Mouse (Mus musculus) thymus, postnatal 14 days (tissue): ENCODE data around the gene Nr1h4.
"Not testable (repeated sequence)": the region's sequence is repeated elsewhere in the genome, so short reads cannot be mapped to it uniquely, and the experiment has no call there.

Experiments used
- DNase-seq: peaks from one replicate; pipeline ENCODE4 v3.0.0; 2021

Gene Nr1h4

DNA sequence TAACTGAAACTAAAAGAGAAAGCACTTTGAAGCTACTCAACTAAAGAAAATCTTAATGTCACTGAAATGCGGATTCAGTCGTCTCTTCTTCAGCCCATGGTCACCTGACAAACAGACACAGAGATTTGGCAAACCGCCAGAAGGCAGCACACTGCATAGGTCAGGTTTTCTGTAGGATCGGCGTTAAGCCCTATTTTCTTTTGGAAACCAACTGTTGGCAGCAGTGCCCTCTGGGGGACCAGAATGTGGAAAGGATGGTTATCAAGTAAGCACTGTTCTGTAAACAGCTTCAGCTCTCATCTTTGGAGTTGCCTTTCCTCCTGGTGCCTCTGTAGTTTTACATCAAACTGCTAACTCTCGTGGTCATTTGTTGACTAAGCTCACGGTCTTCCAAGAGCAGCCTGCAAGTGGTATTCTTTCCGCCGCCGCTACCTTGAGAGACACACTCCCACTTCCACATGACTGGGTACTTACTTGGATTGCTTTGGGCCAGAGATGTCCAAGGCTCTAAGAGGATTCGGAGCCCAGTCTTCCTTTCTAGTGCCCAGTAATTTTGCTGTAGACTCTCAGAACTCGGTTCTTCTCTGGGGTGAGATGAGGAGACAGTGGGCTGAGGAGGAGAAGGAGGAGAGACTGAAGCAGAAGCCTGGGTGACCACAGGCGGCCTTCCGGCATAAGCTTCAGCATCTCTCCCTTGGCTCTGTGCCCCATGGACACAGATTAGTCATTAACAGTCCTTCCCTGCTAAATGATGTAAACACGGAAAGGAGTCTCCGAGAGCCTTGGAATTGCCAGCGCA, at the start of gene Nr1h4:
Gene Nr1h4, minus strand, starts transcription at position 657 of the 799 bp plus-strand sequence.
- DNase-seq: no peak

- peak; percentile 52 for DNase-seq
These were observed 45.4 kb upstream of the Nr1h4 start for GRCm38 (mm10) chr10:89578801-89579200.

GRCm38 (mm10) chr10:89577666-89578065, 44.3 kb upstream of the Nr1h4 start:
- no peak for DNase-seq

DNA sequence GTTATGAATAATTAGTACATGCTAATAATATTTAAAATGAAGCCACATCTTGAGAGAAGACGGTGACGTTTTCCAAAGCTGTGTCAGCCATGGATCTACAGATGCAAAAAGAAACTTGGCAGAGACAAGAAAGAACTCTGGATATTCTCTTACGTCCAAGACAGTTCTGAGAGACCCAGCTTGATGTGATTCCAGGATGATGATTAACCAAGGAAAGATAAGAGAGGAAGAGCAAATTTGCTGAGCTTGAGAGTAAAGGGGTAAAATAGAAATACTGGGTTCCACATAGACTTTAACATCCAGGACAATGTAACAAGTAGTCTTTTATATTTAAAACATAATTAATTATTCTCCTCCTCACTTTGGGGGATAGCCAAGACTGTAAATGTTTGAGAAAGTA, 40.0 kb upstream of the Nr1h4 start:
- DNase-seq: no peak

DNA sequence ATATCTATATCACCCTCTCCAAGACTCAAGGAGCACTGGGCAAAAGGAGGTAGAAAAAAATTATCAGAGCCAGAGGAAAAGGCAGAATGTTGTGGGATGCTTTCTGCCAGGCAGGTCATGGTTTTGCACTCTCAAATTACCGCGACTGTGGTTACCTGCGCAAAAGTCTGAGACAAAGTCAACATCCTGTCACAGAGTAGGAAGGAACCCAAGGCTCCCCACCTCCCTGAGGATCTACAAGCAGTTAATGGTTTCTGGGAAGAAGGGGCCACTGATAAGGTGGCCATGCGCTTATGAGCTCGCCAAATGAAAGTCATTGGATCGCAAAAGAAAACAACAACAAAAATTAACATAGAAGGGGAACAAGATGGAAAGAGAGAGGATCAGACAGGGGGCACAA, 39.6 kb upstream of the Nr1h4 start:
- DNase-seq: peak; percentile 23

DNA sequence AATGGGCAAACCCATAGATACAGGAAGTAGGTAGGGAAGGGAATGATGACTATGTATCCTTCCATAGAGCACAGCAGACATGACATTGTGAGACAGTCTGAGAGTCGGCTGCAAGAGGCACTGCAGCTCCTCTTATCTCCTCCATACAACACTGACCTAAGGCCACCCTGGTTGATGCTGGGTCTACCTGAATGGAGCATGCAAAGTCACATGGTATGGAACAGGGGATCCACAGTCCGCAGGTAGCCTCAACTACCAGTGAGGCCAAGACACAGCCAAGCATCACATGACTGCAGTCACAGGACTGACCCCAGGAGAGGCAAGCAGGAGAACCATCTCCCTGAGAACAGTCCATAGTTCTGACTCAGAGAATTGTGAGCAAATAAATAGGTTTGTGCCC, 34.0 kb upstream of the Nr1h4 start:
- no peak for DNase-seq

DNA sequence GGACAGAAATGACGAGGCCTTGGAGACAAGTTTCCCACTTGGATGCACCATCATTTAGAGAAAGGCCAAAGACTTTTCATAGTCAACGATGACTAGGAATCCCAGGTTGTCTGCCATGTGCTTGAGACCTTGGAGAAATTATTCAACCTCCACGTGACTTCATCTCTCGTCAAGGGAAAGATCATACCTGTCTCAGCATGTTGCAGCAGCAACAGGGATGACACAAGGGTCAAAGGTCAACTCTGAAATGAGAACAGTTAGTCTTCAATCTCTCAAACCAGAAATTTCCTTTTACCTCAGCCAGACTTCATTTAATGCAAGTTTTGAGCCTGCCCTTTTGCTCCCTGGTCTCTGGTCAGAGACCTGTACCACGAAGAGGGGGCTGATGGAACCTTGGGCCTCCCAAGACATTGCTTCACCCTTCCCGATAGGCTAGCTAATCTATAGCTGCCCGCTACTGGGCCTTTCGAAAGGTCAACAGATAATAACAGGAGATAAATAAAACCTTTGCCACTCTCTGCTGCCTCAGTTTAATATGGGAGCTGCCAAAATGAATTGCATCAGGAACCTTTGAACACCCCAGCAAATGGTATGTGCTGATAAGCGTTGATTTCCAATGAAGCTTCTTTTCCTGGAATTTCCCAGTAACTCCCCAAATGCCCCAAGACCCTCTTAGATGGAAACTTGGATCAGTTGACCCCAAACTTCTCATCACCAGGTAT, 32.1 kb upstream of the Nr1h4 start:
- no peak for DNase-seq

DNA sequence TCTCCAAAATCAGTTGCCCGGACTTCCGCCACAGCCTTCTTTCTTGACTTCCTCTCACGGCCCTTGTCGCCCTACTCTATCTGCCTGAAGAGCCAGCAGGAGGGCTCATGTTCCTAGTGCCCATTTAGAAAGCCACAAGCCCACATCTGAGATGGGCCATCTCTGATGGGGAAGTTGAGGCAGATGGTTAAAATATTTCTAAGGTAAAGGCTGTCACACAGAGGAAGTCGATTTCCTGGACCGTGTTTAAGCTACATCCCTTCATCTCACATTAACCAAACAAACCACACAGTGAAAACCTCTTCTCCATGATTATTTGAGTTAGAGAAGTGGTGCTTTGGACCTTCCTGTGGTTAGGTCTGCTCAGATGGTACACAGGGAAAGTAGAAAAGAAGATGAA, 28.7 kb upstream of the Nr1h4 start:
- DNase-seq: no peak

GRCm38 (mm10) chr10:89559351-89559750, 26.0 kb upstream of the Nr1h4 start:
- no peak for DNase-seq

- DNase-seq: not testable (repeated sequence)
These were observed 21.5 kb upstream of the Nr1h4 start for GRCm38 (mm10) chr10:89554885-89555284.

- DNase-seq: not testable (repeated sequence)
These were observed 20.5 kb upstream of the Nr1h4 start for GRCm38 (mm10) chr10:89553855-89554254.

DNA sequence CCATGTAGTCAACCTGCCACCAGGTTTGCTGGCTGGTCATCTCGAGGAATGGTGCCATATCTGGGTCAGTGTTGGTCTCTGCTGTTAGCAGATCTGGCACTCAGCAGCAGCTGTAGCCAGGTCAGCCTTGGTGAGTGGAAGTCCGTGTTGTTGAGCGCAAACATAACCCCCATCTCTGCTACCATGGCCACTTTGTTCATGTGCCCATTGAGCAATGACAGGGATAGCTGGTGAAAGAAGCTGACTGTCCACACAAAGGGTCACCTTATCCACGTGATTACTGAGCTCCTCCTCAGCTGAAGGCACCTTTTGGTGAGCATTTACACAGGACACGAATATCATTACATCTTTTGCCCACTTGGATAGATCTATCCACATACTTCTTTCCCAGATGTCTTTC, 19.6 kb upstream of the Nr1h4 start:
- DNase-seq: no peak

DNA sequence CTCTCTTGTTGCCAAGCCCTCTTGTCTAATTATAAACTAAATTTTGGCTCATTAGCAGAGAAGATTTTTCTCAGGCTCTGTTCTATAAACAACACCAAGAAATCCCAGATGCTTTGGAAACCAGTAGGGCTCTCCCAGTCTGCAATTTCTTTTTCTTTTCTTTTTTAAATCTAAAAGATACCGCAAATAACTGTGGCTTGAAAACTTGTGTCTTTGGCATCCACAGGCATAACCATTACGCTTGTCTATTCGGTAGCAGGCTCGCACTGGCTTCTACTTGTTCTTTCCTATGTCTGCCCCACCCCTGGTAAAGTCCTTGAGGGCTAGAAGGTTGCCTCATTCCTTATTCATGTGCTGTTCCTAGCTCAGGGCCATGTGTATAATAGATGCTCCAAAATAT, 18.3 kb upstream of the Nr1h4 start:
- DNase-seq: no peak

GRCm38 (mm10) chr10:89548028-89548427, 14.6 kb upstream of the Nr1h4 start:
- DNase-seq: no peak

GRCm38 (mm10) chr10:89546989-89547388, 13.6 kb upstream of the Nr1h4 start:
- no peak for DNase-seq

DNA sequence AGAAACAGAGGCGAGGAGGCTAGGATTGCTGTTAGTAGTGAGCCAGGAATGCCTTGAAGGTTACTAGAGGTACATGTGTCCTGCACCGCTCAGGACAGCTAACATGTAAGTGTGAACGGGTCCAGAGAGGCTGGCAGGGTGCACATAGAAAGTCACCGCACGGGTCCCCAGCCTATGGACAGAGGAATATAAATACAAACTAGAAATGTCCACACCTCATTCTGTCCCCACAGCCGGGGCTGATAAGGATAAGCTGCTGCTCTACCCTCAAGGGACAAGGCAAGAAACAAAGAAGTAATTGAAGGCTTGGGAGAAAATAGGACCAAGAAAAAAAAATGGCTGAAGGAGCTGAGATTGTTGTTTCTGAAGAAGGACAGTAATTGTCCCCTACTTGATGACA, 10.5 kb upstream of the Nr1h4 start:
- DNase-seq: no peak

GRCm38 (mm10) chr10:89542321-89542720, 8.9 kb upstream of the Nr1h4 start:
- DNase-seq: no peak

DNA sequence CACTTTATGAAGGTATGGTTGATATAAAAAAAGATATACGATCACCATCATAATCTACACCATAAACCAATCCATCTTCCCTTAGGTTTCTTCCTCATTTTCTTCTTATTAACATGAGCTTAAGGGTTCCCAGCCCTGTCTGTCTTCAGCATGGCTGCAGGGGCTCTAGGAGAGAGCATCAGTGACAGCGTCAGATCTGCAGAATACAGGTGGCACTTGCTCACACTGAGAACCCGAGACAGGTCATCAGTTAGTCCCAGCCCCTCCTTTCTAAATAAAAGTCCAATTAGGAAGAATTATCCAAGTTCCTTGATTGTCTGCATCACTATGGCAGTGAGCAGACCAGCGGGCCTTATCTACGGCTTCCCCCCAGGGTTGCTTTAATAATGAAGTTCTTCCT, 934 bp downstream of the Nr1h4 start:
- no peak for DNase-seq

GRCm38 (mm10) chr10:89531976-89532375, 1.4 kb downstream of the Nr1h4 start:
- no peak for DNase-seq

DNA sequence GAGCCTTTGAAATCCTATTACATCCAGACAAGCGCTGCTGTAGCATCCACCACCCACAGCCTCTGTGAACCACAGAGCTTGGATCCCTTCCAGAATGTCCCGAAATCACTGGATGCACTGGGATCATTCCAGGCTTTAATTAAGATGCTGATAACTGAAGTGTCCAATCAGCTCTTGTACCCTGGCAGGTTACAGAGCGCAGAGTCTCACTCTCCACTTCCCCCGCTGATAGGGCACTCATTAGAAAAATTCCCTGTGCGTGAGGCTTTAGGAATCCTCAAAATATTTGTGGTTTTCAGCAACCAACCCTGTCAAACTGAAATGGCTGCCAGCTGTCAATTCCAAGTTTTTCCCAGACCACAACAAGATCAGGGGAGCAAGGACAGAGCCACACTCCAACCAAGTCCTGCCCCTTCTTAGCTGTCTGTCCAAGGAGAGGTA, 2.2 kb downstream of the Nr1h4 start:
- DNase-seq: no peak

GRCm38 (mm10) chr10:89527054-89527453, 6.3 kb downstream of the Nr1h4 start:
- DNase-seq: no peak

GRCm38 (mm10) chr10:89525823-89526222, 7.6 kb downstream of the Nr1h4 start:
- DNase-seq: no peak

DNA sequence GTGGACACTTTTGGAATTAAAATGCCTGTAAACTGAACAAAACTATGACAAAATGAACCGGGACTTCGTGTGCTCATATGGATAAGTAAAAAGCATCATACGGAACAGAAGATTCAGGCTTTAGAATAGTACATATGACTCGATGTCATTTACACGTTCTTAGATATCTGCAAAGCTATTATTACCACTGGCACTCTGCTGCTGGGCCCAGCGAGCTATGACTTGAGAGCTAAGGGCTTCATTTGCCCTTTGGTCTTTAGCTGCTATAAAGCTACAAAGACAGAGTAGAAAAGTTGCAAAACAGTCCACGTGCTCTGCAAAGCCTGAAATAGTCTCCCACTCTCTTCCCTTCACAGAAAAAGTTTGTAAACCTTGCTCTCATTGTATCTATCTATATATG, 10.9 kb downstream of the Nr1h4 start:
- DNase-seq: no peak

DNA sequence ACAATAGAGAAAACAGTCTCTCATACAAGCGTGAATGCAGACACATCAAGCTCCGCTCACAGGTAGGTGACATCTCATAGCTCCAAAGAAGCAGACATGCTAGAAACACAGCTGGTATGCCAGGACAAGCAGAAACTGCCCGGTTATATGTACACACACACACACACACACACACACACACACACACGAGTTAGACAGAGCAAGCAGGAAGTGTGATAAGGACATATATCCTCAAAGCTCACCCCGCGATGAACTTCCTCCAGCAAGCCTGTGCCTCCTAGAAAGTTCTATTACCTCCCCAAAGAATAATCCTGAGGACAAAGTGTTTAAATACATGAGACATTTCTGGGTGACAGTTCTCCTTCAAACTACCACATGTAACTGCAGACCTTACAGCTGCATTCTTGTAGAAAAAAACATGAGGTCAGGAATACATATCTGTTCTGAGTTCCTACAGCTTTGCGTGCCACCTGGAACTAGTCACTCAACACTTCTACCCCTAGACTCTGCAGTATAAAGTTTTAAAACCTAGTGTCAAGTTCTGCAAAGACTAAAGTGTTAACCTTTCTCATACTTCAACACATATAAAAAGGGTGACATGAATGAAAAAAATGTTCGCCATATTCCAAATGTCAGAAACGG, 11.5 kb downstream of the Nr1h4 start:
- DNase-seq: peak; percentile 47
